Mouse (Mus musculus) heart, embryonic 10.5 days (tissue): ENCODE measurements around the gene Gm11595. TPM values are rescaled to one million over a fixed set of nuclear protein-coding genes. Genes with fewer than 3 reads are reported as not detected.

Experiments
- polyA plus RNA-seq: library from polyadenylated mRNA; unstranded; fragments of >200 nt; fragmentation: Nextera tagmentation; extraction: Ambion mirVana; gene quantifications from 2 replicates; pipeline ENCODE4 v1.2.1, GENCODE M21; 2016

Gene Gm11595
- polyA plus RNA-seq, 1 experiment from 2014 or later: not detected

Other genes starting within 250 kb of the Gm11595 start
- not detected in 2 replicates for gene Krt40, start 229.8 kb downstream of the Gm11595 start, polyA plus RNA-seq
- gene Krtap3-3, start 222.0 kb downstream of the Gm11595 start, polyA plus RNA-seq: not detected in 2 replicates
- gene Krtap3-2, start 216.1 kb downstream of the Gm11595 start, polyA plus RNA-seq: not detected in 2 replicates
- gene Gm11939, start 213.4 kb downstream of the Gm11595 start, polyA plus RNA-seq: not detected in 2 replicates
- not detected in 2 replicates for gene Krtap3-1, start 206.3 kb downstream of the Gm11595 start, polyA plus RNA-seq
- not detected in 2 replicates for gene Krtap1-5, start 191.9 kb downstream of the Gm11595 start, polyA plus RNA-seq
- gene Krtap1-4, start 189.3 kb downstream of the Gm11595 start, polyA plus RNA-seq: not detected in 2 replicates
- gene Krtap1-3, start 181.6 kb downstream of the Gm11595 start, polyA plus RNA-seq: not detected in 2 replicates
- gene Krtap9-3, start 174.8 kb downstream of the Gm11595 start, polyA plus RNA-seq: not detected in 2 replicates
- not detected in 2 replicates for gene Gm11938, start 169.6 kb downstream of the Gm11595 start, polyA plus RNA-seq
- not detected in 2 replicates for gene Gm11937, start 162.7 kb downstream of the Gm11595 start, polyA plus RNA-seq
- not detected in 2 replicates for gene Krtap2-4, start 158.1 kb downstream of the Gm11595 start, polyA plus RNA-seq
- not detected in 2 replicates for gene Gm11562, start 152.5 kb downstream of the Gm11595 start, polyA plus RNA-seq
- not detected in 2 replicates for gene Krtap4-1, start 144.7 kb downstream of the Gm11595 start, polyA plus RNA-seq
- not detected in 2 replicates for gene Krtap4-2, start 137.8 kb downstream of the Gm11595 start, polyA plus RNA-seq
- not detected in 2 replicates for gene Krtap4-7, start 128.8 kb downstream of the Gm11595 start, polyA plus RNA-seq
- not detected in 2 replicates for gene Gm11555, start 122.7 kb downstream of the Gm11595 start, polyA plus RNA-seq
- not detected in 2 replicates for gene Gm11563, start 114.0 kb downstream of the Gm11595 start, polyA plus RNA-seq
- gene Krtap4-6, start 107.0 kb downstream of the Gm11595 start, polyA plus RNA-seq: not detected in 2 replicates
- not detected in 2 replicates for gene Gm14190, start 82.2 kb downstream of the Gm11595 start, polyA plus RNA-seq
- gene Gm14180, start 38.6 kb downstream of the Gm11595 start, polyA plus RNA-seq: not detected in 2 replicates
- gene Krtap4-8, start 7.8 kb upstream of the Gm11595 start, polyA plus RNA-seq: not detected in 2 replicates
- not detected in 2 replicates for gene Krtap4-9, start 12.3 kb upstream of the Gm11595 start, polyA plus RNA-seq
- gene Gm11596, start 20.6 kb upstream of the Gm11595 start, polyA plus RNA-seq: not detected in 2 replicates
- gene Gm11569, start 26.0 kb upstream of the Gm11595 start, polyA plus RNA-seq: not detected in 2 replicates
- gene Gm11554, start 31.5 kb upstream of the Gm11595 start, polyA plus RNA-seq: not detected in 2 replicates
- not detected in 2 replicates for gene Krtap4-13, start 37.0 kb upstream of the Gm11595 start, polyA plus RNA-seq
- gene Gm11564, start 42.8 kb upstream of the Gm11595 start, polyA plus RNA-seq: not detected in 2 replicates
- gene 2300003K06Rik, start 65.2 kb upstream of the Gm11595 start, polyA plus RNA-seq: not detected in 2 replicates
- not detected in 2 replicates for gene Krtap4-16, start 78.7 kb upstream of the Gm11595 start, polyA plus RNA-seq
- not detected in 2 replicates for gene Gm11568, start 85.0 kb upstream of the Gm11595 start, polyA plus RNA-seq
- not detected in 2 replicates for gene Gm11559, start 91.6 kb upstream of the Gm11595 start, polyA plus RNA-seq
- not detected in 2 replicates for gene Krtap9-1, start 100.5 kb upstream of the Gm11595 start, polyA plus RNA-seq
- gene Gm11567, start 106.3 kb upstream of the Gm11595 start, polyA plus RNA-seq: not detected in 2 replicates
- not detected in 2 replicates for gene Krtap31-1, start 135.0 kb upstream of the Gm11595 start, polyA plus RNA-seq
- gene Gm11565, start 141.8 kb upstream of the Gm11595 start, polyA plus RNA-seq: not detected in 2 replicates
- not detected in 2 replicates for gene Krtap31-2, start 163.4 kb upstream of the Gm11595 start, polyA plus RNA-seq
- not detected in 2 replicates for gene Krtap9-5, start 175.6 kb upstream of the Gm11595 start, polyA plus RNA-seq
- gene Krtap29-1, start 206.1 kb upstream of the Gm11595 start, polyA plus RNA-seq: not detected in 2 replicates
- not detected in 2 replicates for gene Krtap16-1, start 213.7 kb upstream of the Gm11595 start, polyA plus RNA-seq
- gene Krtap17-1, start 221.1 kb upstream of the Gm11595 start, polyA plus RNA-seq: 0.30 TPM in 1 of 2 replicates, not detected in the other
- not detected in 2 replicates for gene Krt33a, start 243.3 kb upstream of the Gm11595 start, polyA plus RNA-seq